Mouse (Mus musculus) MEL (cell line): ENCODE results near the gene Prf1.

Experiments
- CHD2 ChIP-seq: IDR thresholded peaks from 2 replicates; pipeline ENCODE4 v1.6.1; 2011; ENCODE audit warnings: low read length, improper control_type of control experiment
- E2F4 ChIP-seq: IDR thresholded peaks from 2 replicates; pipeline ENCODE4 v1.6.1; 2011; ENCODE audit warnings: low read depth, low read length, improper control_type of control experiment, borderline replicate concordance
- MYC ChIP-seq: IDR thresholded peaks from 2 replicates; pipeline ENCODE4 v1.6.1; 2011; ENCODE audit warnings: low read depth, mild to moderate bottlenecking, low read length, improper control_type of control experiment, moderate library complexity
- POLR2A ChIP-seq, 2 experiments: IDR thresholded peaks; 2 replicates each; pipeline ENCODE4 v1.6.1; 2011 to 2012; ENCODE audit warnings: low read length in 2 of 2, mild to moderate bottlenecking in 2 of 2, control low read depth in 1 of 2, improper control_type of control experiment in 1 of 2, low read depth in 1 of 2, moderate library complexity in 1 of 2; ENCODE audit not compliant: control insufficient read depth in 1 of 2, insufficient read depth in 1 of 2, poor library complexity in 1 of 2
- POLR2AphosphoS2 ChIP-seq: IDR thresholded peaks from 2 replicates; pipeline ENCODE4 v1.6.1; 2011; ENCODE audit warnings: low read length, improper control_type of control experiment
- TCF12 ChIP-seq: IDR thresholded peaks from 2 replicates; pipeline ENCODE4 v1.6.1; 2014; ENCODE audit warnings: low read depth, mild to moderate bottlenecking, inconsistent platforms, low read length, improper control_type of control experiment, moderate library complexity

- no peak for TF ChIP-seq E2F4
- TF ChIP-seq POLR2A (IDR thresholded peaks at IDR 0.05; ENCODE audit: control insufficient read depth in 1 of 2, insufficient read depth in 1 of 2, low read depth in 1 of 2, low read length in 2 of 2, poor library complexity in 1 of 2) = no peak
- no peak for TF ChIP-seq POLR2AphosphoS2
- TF ChIP-seq MYC = no peak
- no peak for TF ChIP-seq TCF12
- TF ChIP-seq CHD2 = no peak
Measured at GRCm38 (mm10) chr10:61254761-61255160, 42.9 kb upstream of the Prf1 start.
